Mouse (Mus musculus) E14TG2a.4 (cell line): ENCODE data around the gene Col12a1.

Experiments
- CTCF ChIP-seq: conservative IDR thresholded peaks from 2 replicates; pipeline ENCODE4 v1.5.1; 2014; ENCODE audit warnings: low read length
- NANOG ChIP-seq: IDR thresholded peaks from 2 replicates; pipeline ENCODE4 v1.6.1; 2014; ENCODE audit warnings: borderline replicate concordance, low read length, mixed read lengths

DNA sequence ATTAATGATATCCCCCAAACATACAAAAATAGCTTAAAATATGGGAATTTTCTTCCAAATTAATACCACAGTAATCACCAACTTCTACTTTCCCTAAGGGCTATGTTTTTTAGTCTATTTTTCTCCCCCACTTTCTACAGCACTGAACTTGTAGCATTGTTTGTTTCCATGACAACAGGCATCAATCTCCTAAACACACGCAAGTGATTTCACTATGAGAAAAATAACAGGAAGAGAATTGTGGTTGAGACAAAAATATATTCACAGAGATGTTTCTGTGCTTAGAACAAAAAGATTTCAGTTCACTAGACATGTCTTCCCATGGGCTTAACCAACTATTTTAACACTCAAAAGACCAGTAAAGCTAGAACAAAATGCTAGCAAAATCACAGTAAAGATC is 32.6 kb downstream of the Col12a1 start:
- TF ChIP-seq CTCF (no peak), NANOG (no peak)
